Mouse (Mus musculus) adrenal gland, adult 10 weeks (tissue): Measurements from ENCODE around the gene Wdr83os. TPM values are rescaled to one million over a fixed set of nuclear protein-coding genes. Genes with fewer than 3 reads are reported as not detected.

Source experiments
- polyA plus RNA-seq: library from polyadenylated mRNA; stranded (reverse); fragments of 350-450 nt; fragmentation: Illumina TruSeq; extraction: RNeasy Lipid Tissue Mini Kit (QIAGEN cat#74804); gene quantifications from one replicate; pipeline ENCODE4 v1.2.3, GENCODE M21; 2014; ENCODE audit warnings: low read depth, low replicate concordance

Wdr83os gene
- 10.6 TPM for polyA plus RNA-seq

GRCm38 (mm10) chr8:85080532-85081215 lies at the start of gene Wdr83os:
TSS of gene Wdr83os (plus strand) at chr8:85080740.

GRCm38 (mm10) chr8:85036718-85037365 lies 43.7 kb upstream of the Wdr83os start, which contains the start of gene Tnpo2:
TSS of gene Tnpo2 (plus strand) at chr8:85036915.

GRCm38 (mm10) chr8:85059879-85060616 lies 20.5 kb upstream of the Wdr83os start, which contains the start of gene Fbxw9:
TSS of gene Fbxw9 (plus strand) at chr8:85060055.

GRCm38 (mm10) chr8:85067982-85068381 lies 12.6 kb upstream of the Wdr83os start, which contains the start of gene Gm5741:
TSS of gene Gm5741 (minus strand) at chr8:85067982.

DNA sequence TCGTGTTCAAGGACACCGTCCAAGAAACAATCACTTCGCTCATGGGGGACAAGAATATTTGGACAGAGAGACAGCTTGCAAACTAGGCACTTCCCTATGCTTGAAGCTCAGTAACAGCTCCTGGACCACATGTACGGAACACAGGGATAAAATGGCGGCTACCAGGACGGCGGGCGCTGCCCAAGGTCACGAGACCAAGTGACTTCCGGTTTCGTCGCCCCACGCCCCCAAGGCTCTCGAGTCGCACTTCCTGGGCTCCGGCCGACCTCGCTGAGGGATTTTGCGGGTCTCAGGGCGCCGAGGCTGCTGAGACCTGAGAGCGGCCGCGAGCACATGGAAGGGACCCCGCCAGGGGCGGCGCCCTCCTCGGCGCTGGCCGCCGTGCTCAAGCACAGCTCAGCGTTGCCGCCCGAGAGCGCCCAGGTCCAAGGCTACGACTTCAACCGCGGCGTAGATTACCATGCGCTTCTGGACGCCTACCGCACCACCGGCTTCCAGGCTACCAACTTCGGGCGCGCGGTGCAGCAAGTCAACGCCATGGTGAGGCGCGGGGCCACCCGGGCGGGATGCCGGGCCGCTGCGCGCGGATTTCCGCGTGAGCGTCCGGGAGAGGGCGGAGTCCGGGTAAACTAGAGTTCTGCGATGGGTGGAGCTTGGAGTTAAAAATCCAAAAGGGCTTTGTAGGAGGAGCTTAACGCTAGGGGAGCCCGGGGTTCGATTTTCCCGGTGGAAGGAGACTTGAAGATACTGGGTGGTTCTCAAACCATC lies 8.8 kb upstream of the Wdr83os start, which contains the start of gene Dhps:
Gene Dhps (plus strand): TSS at position 244 of the 768 bp plus-strand sequence.

GRCm38 (mm10) chr8:85081216-85081555 lies 646 bp downstream of the Wdr83os start, which contains the start of gene Wdr83:
TSS of gene Wdr83 (minus strand) at chr8:85081306.

GRCm38 (mm10) chr8:85083108-85083813 lies 2.7 kb downstream of the Wdr83os start, which contains the start of gene Man2b1:
TSS of gene Man2b1 (plus strand) at chr8:85083270.

GRCm38 (mm10) chr8:85122995-85123394 lies 42.5 kb downstream of the Wdr83os start, which contains the start of gene Zfp791:
TSS of gene Zfp791 (minus strand) at chr8:85123095.

Other genes with a start within 250 kb of the Wdr83os start
- gene Gadd45gip1, start 249.2 kb upstream of the Wdr83os start, polyA plus RNA-seq = 2.3 TPM
- 9.2 TPM for gene Rad23a, start 240.1 kb upstream of the Wdr83os start, polyA plus RNA-seq
- gene Calr, start 233.8 kb upstream of the Wdr83os start, polyA plus RNA-seq = 638 TPM
- 4.7 TPM for gene Farsa, start 223.8 kb upstream of the Wdr83os start, polyA plus RNA-seq
- 6.2 TPM for gene Syce2, start 208.6 kb upstream of the Wdr83os start, polyA plus RNA-seq
- 51.8 TPM for gene Gcdh, start 186.8 kb upstream of the Wdr83os start, polyA plus RNA-seq
- gene Klf1, start 178.8 kb upstream of the Wdr83os start, polyA plus RNA-seq = not detected
- 10.7 TPM for gene Dnase2a, start 172.2 kb upstream of the Wdr83os start, polyA plus RNA-seq
- not detected for gene Mast1, start 143.4 kb upstream of the Wdr83os start, polyA plus RNA-seq
- not detected for gene Rtbdn, start 133.7 kb upstream of the Wdr83os start, polyA plus RNA-seq
- gene Gm49661, start 111.3 kb upstream of the Wdr83os start, polyA plus RNA-seq = not detected
- 79.1 TPM for gene Prdx2, start 111.2 kb upstream of the Wdr83os start, polyA plus RNA-seq
- gene Rnaseh2a, start 111.0 kb upstream of the Wdr83os start, polyA plus RNA-seq = 7.6 TPM
- 0.99 TPM for gene Junb, start 102.0 kb upstream of the Wdr83os start, polyA plus RNA-seq
- gene Hook2, start 90.1 kb upstream of the Wdr83os start, polyA plus RNA-seq = 1.8 TPM
- not detected for gene Best2, start 66.2 kb upstream of the Wdr83os start, polyA plus RNA-seq
- gene Asna1, start 55.5 kb upstream of the Wdr83os start, polyA plus RNA-seq = 16.1 TPM
- gene Trir, start 53.9 kb upstream of the Wdr83os start, polyA plus RNA-seq = 15.8 TPM
- gene Tnpo2, start 43.8 kb upstream of the Wdr83os start, polyA plus RNA-seq = 18.2 TPM
- gene Fbxw9, start 20.7 kb upstream of the Wdr83os start, polyA plus RNA-seq = 1.0 TPM
- not detected for gene Gm5741, start 12.8 kb upstream of the Wdr83os start, polyA plus RNA-seq
- gene Dhps, start 9.0 kb upstream of the Wdr83os start, polyA plus RNA-seq = 14.2 TPM
- 2.3 TPM for gene Wdr83, start 566 bp downstream of the Wdr83os start, polyA plus RNA-seq
- gene Man2b1, start 2.5 kb downstream of the Wdr83os start, polyA plus RNA-seq = 5.0 TPM
- 2.5 TPM for gene Zfp791, start 42.4 kb downstream of the Wdr83os start, polyA plus RNA-seq
- gene Cks1brt, start 71.2 kb downstream of the Wdr83os start, polyA plus RNA-seq = not detected
- gene Olfr371, start 145.2 kb downstream of the Wdr83os start, polyA plus RNA-seq = not detected
- gene Orc6, start 218.9 kb downstream of the Wdr83os start, polyA plus RNA-seq = 38.1 TPM
- gene Vps35, start 219.1 kb downstream of the Wdr83os start, polyA plus RNA-seq = 471 TPM